Mouse (Mus musculus): ENCODE results near the gene Phpt1.

Gene Phpt1

DNA sequence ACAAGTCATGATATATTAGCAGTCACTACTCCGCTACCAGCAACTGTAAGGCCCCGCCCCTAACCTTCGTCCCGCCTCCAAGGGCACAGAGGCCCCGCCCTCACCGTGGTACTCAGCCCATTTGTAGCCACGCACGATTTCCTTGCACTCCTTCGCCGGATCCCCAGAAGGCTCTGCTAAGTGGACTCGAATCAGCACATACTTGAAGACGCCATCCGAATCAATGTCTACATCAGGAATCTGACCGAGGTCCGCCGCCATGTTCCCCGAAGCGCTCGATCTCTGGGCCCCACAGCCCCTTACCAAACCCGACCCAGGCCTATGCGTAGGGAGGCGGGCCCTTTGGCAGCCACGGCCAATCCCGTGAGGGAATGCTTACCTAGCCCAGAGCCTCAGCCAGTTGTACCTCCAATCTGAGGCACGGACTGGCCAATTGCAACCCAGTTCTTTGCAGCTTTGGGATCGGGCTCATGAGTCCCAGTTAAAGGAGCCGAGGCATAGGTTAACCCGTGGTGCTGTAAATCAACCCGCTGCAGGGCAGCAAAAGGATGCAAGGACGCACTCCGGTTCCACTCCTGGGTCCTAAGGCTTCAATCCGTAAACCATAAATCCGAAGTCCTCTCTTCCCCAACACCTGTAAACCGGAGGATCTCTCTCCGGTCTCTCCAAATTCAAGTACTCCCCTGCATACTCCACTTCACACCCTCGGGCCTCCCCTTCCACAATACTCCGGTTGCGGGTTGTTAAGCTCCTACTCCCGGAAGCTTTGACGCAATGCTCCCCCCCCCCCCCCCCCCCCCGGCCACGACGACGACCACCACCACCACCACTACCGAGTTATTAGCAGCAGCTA lies at the start of gene Phpt1, which contains the start of gene Mamdc4:
TSS of gene Phpt1 (minus strand) at position 646 of the 853 bp plus-strand sequence.
TSS of gene Mamdc4 (minus strand) at position 267 of the 853 bp plus-strand sequence.
- DNase-seq = peak; percentile 97

DNA sequence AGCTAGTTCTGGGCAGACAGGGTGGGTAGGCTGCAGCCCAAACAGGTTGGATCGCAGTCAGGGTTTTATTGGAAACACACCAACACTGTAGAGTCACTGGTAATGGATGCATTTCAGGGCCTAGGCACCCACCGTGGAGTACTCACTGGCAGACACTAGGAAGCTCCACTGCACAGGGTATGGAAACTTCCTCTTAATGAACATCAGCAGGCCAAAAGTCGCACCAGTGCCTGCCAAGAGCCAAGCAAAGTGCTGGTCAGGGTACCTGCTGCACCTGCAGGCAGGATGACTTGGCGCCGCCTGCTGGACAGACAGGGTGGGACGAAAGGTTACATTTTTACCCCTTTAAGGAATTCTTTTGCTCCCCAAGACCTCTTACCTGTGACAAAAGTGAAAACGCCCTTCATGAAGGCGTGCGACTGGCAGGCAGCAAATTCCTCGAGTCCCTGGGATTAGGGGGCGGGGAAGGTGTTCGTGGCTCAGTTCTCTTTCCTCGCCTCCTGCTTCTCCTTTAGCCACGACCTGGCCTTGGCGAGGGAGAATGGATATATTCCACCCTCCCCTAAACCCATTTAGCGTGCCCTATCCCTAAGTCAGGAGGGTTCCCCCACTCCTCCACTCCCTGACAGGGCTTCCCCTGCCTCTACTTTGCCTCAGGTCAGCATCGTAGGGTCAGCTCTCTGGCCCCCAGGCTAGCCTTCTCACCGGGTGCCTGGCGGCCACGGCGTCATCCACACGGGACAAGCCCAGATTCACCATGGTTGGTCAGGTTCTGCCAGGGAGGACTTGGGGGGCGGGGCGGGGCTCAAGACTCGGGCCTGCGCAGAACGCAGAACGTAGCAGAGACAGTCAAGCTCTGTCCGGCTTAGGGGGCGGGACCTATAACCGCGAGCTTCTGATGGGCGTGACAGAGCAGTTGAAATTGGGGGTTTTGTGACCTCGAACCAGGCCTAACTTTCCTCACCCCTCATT lies 46.5 kb upstream of the Phpt1 start, which contains the start of gene Tmem141:
TSS of gene Tmem141 (minus strand) at position 777 of the 972 bp plus-strand sequence.
- peak; percentile 94 for DNase-seq

DNA sequence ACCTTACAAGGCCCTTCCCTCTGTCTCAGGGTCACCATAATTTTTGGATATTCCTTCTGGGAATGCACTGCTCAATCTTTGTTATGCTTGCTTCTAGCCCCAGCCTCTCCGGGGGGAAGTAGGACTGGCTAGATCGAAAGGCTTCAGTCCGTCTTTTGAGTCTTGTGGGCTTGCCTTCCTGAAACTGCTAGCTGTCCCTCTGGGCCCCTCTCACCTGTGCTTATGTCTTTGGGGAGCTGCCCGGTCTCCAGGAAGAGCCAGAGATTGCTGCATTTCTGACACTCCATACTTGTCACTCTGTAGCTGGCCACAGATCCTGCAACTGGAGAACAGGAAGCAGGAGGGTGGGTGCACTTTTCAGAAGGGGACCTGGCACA lies 45.8 kb upstream of the Phpt1 start:
- DNase-seq = no peak

DNA sequence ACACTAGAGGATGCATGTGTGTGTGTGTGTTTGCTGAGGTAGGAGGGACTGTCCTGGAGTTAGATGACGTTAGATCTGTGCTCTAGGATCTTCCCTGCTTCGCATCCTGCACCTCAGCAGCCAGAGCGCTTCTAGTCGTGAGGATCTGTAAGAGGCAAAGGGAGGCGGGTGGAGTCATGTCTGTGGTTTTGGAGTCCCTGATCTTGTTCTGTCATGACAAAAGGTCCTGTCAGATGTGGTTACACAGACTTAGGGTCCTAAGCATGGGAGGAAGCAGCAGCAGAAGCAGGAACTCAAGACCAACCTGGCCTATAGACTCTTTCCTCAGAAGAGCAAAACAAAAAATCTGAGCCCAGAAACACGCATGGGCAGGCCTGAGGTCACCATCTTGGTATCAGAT lies 45.4 kb upstream of the Phpt1 start:
- peak; percentile 13 for DNase-seq

DNA sequence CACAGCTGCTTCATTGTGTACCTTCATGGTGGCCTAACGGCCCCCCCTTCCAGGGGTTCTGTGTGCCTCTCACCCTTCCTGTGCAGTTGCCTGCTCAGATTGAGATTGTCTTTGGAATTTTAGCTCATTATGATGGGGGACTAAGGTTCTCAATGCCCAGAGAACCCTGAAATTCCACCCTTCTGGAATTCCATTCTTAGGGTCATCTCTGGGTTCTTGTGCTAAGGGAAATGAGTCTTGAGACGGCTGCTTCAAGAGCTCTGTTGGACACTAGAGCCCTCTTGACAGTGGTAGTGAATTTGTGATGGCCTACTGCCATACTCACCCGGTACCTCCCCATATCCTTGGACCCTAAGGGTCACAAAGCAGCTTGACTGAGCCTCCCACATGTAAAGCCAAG lies 42.6 kb upstream of the Phpt1 start, which contains the start of gene Ccdc183:
TSS of gene Ccdc183 (minus strand) at position 101 of the 400 bp plus-strand sequence.
- DNase-seq = peak; percentile 5

DNA sequence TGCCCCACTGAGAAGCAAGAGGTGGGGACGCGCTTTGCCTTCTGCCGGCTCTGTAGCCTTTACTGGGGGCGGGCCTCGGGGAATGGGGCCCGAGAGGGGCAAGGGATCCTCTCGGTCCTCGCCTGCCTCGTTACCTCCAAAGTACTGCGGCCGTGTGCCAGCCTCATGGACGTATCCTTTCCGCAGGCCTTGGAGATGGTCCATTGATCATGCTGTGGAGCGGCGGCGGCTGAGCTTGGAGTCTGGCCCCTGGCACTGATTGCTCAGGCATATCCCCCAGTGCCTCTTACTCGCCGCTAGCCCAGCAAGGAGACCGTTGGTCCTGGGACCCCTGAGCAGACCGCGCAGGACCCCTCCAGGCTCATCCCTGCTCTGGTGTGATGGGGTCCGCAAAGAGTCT lies 41.4 kb upstream of the Phpt1 start:
- peak; percentile 5 for DNase-seq

DNA sequence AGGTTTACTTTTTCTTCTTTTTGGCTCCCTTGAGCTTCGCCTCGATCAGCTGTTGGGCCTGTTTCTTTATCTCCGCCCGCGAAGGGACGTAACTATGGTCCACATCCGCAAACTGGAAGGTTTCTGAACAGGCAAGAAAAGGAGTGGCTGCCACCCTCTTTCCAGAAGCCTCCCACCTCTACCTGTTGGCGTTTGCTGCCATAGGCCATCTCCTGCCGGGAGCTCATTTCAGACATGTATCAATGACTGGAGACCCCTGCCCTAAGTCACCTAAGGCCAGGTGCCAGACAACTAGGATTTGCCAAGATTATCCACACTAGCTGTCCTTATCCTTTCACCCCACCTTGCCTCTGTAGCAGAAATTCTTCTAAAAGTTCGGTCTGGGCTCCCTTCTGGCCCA lies 33.6 kb upstream of the Phpt1 start:
- DNase-seq = no peak

DNA sequence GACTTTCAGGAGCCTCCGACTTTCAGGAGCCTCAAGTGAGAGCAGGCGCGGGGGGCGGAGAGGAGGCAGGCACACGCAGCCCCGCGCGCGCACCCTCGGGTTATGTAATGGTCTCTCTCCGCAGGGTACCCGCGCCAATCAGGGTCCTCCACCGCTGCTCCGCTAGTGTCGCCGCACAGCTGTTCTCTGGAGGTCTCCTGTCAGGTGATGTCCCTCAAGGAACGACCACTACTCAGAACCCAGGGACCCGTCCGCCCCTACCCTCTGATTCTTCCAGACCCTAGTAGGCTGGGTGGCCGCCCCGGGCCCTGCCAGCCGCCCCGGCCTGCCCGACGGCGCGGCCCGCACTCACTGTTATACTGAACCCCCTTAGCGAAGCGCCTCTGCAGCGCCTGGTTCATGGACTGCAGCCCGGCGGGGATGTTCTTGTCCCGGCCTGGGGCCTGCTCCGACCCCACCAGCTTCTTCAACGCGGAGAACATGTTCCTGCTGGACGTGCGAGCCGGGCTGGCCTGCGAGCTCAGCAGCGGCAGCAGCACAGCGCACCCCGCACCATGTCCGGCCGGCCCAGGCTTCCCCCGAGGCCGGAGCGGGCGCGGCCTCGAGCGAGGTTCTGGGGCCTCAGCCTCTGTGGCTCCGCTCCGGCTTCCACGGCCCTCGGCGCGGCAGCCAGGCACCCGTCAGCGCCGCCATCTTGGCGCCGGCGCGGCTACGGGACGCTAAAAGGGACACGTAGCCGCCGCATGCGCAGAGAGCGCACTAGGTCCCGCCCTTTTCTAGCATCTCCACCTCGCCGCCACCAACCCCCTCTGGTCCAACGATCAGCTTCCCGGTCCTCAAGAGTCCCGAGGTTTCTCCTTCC lies 33.0 kb upstream of the Phpt1 start, which contains the start of gene Rabl6:
TSS of gene Rabl6 (minus strand) at position 761 of the 862 bp plus-strand sequence.
- peak; percentile 90 for DNase-seq

DNA sequence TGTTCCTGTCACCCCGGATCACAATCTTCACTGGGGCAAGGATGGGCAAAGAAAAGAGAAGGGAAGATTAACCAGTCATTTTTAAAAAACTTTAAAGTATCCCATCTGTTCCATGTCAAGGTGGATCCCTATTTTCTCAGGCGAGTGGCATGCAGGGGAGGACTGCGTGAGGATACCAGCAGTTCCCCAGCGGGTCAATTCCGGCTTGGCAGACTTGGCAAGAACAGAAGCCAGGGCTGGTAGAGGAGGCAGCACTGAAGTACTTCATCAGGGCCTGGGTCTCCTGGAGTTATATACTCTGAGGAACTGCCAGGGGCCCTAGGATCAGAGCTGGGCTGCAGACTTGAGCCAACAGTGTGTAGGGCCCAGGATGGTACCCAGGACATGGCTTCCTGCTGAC lies 27.5 kb upstream of the Phpt1 start:
- DNase-seq = no peak

DNA sequence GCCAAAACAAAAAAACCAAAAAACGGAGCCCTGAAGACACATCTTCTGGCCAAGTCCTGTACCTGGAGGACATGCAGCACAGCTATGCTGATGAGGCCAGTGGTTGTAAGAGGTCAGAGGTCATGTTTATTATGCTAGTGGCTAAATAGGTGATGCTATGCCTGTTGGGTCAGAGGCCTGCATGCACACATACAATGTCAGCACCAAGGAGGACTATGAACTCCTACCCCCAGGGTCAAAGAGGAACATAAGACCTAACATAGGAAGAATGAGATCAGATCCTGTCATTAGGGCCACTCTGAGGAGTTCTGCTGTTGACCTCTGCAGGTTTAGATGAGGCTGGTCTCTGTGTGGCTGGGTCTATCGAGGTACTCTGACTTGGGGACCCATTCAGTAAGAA lies 25.0 kb upstream of the Phpt1 start:
- DNase-seq = no peak

DNA sequence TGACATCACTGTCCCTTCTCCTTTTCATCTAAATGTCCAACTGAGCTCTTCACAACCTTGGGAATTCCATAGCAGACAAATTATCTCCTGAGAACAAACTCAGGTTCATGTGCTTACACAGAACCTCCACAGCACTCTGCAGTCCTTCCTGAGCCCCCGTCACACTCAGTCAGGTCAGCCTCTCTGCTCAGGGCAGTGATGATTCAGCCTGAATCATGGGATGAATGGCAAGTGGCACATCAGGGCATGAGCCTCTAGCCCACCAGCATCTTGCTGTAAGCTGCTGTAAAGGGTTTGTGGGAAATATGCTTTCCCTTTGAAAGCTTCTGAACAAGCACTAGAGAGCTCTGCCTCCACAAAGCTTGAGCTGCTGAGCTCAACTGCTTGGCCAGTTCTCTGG lies 23.7 kb upstream of the Phpt1 start:
- no peak for DNase-seq

DNA sequence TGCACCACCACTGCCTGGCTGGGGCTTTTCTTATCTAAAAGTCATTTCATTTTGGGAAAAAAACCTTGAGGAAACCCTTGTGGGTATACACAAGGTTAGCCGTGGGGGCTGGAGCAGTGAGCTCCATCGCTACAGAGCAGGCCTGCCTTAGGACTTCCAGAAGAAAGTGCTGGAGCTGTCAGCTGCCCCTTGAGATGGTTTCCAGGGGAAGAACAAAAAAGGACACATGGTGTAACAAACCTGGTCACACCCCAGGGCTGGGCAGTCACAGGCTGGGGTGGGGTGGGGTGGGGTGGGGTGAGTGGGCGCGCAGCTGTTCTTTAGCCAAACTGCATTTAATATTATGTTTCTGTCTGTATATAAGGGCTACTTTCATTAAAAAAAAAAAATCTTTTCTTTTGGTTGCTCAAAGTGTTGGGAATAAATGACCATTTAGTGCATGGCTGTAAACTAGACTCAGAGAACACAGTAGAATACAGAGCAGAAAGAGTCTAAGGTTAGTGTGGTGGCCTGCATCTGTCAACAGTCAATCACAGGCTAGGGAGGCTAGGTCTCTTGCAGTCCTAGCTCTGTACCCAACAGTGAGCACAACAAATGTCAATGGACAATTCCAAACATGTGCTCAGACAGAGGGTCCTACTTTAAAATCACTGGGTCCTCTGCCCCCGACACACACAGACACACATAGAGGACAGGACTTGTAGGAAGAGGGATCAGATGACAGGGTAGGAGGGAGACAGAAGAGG lies 21.9 kb upstream of the Phpt1 start:
- no peak for DNase-seq

DNA sequence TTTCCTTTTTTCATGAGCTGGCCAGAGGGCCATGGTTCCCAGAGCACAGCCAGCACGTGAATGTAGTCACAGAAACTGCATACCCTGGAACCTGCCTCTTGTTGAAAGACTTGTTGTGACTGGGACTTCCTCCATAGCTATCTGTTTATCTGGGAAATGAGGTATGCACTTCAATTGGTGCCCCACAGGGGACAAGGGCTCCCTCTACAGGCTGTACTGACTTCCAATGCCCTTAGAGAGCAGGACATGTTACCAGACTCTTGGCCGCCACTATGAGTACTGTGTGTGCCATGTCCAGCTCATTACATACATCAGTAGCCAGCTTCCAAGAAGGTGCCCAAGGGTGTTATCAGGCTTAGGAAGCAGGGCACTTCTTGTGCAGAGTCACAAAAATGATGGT lies 16.8 kb upstream of the Phpt1 start:
- DNase-seq = no peak

DNA sequence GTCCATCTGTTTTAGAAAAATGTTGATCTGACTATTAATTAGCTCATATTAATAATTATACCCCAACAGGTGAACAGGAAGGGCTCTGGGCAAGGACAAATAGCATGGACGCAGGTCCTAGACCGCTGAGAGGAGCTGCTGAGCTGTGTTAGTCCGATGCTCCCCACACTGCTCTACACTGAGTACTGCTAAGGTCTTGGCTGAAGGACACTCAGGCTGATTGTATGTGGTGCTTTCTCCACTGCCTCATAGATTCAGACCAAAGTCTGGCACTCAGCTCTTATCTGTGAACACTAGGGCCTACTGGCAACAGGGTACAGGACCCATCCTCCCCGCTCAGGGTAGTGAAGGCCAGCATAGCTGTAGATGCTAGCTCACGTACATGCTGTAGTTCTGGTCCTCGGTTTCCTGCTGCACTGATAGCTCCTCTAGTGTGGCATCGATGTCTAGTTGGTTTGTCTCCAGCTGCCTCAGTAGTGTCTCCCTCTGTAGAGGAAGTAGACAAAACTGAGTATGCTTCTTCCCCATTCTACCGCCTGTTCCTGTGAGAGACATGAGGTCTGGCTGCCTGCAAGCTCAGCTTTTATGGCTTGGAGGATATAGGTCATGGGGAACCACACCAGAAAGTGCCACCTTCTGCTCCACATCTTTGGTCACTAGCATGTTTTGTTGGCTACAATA lies 13.3 kb upstream of the Phpt1 start:
- no peak for DNase-seq

DNA sequence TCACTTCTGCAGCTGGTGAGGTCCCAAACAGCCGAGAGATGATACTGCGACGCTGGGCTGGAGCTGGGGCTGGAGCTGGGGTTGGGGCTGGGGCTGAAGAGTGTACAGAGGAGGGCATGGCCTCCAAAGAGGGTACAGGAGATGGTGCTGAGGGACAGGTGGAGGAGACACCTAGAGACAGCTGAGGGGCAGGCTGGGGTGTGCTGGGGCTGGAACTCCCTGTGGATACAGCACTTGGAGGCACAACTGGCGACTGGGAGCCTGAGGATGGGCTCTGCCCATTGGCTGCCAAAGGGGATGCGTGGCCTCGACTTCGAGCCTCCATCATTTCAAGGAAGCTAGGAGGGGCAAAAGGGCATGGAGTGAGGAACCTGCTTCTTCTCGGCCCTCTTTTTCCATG lies 12.3 kb upstream of the Phpt1 start:
- DNase-seq = no peak

DNA sequence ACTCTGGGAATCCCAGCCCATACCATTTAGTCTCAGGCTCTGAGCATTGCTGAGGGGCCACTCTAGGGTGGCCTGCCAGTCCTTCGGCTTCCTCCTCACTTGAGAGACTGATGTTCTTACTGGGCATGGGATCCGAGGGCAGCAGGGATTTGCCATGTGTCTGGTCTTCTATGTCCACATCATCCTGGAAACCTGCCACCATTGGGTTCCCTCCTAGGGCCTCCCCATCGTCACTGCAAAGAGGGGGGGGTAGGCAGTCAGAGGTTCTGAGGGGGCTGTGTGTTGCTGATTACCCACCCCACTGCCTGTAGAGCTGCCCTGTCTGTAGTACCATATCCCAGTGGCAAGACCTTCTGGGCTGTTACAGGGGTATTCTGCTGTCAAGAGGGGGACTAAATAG lies 10.6 kb upstream of the Phpt1 start:
- no peak for DNase-seq

DNA sequence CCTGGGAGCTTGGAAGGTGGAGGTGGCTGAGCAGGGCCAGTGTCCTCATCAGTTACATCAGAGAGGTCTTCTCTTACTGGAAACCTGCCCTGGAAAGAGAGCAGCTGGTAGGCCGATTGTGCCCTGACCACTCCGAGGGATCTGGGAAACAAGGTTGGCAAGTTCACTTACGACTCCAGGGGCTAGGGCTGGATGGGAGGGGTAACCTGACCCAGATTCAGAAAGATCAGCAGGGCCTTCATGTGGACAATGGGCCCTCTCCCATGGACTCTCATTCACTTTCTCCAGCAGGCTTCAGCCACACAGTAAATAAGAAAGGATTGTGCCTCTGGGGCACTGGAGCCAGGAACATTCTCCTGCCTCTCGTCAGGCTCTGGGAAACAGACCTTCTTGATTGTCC lies 9.8 kb upstream of the Phpt1 start:
- no peak for DNase-seq

DNA sequence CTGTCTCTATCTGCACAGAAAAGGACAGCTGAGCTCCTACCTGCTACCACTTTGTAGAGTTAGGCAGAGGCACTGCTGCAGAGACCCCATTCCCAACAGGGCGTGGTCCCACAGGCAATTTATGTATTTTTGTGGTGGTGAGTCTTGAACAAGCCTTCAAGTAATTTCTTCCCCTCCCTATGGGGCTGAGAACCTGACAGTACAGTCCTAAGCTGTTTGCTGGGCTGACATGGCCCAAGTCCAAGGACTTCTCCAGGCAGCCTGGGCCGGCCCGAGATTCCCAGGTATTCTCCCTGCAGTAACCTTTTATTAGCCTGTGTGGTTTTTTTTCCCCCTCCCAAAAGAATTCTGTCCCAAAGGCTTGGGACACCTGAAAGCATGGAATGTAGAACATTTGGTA lies 9.1 kb upstream of the Phpt1 start:
- no peak for DNase-seq

DNA sequence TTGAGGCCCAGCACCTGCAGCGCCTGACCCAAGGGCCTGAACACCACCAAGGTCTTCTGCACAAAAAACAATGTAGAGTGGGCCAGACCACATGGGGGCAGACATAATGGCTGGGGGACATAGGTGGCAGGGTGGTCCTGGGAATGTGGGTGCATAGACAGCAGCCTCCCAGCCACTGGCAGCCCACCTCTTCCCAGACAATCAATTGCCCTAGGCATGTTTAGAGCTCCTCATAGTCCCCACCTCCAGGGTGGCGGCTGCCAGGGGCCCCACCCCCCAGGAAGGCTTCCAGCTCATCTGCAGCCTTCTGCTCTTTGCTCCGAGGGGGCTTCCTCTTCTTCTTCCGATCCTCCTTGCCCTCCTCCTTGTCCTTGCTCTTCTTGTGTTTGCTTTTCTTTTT lies 8.5 kb upstream of the Phpt1 start:
- no peak for DNase-seq

DNA sequence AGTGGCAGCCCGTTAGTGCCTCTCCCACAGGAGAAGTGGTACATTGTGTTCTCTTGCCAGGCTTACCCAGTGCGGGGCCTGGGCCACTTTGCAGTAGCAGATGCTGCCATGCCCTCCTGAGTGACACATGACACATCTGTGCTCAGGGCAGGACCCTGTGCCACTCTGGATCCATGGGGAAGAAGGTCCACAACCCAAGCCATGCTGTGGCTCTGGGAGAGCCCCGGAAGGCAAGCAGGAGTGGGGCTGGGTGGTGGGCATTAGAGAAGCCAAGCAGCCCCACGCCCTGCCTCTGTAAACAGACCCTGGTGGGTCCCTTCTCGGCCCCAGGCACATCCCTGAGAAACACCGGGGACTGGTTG lies 8.1 kb upstream of the Phpt1 start:
- no peak for DNase-seq

DNA sequence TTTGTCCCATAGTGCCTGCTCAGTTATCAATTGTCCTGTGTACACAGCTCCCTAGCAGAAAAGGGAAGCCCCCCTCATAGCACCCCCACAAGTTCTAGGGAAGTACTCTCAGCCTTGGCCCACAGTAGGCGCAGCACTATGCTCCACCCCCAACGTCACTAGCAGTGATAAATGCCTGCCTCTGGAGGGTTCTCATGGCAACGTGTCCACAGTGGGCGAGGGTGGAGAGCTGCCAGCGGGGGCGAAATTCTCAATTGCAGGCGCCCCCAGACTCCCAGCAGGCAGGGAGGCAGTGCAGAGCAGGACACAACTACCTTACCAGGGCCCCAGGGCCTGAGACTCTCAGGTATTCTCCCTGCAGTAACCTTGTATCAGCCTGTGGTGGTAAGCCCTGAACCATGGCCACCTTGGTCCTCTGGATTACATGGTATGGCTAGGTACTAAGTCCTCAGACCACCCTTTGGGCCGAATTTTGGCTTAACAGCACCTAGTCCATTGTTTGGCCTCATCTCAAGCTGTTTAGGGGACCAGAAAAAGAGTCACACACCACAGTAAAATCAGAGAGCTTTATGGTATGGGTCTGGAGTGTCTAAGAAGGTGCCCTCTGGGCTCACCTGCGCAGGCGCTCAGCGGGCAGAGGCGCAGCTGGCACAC lies 7.6 kb upstream of the Phpt1 start:
- peak; percentile 78 for DNase-seq

Data from cerebellum, adult 9-10 months (tissue).